Mouse (Mus musculus) midbrain, embryonic 11.5 days (tissue): ENCODE measurements around the gene Gm20715. TPM values are rescaled to one million over a fixed set of nuclear protein-coding genes. Genes with fewer than 3 reads are reported as not detected.
"Not testable (repeated sequence)": the region's sequence is repeated elsewhere in the genome, so short reads cannot be mapped to it uniquely, and the experiment has no call there.

ENCODE experiments used
- ATAC-seq: fragments of 200-750 bp; cut with Nextera tagmentation; 2 replicates; pipeline ENCODE4 v1.8.0; 2017; ENCODE audit warnings: moderate TSS enrichment, moderate library complexity; ENCODE audit not compliant: low FRiP score
- DNase-seq: peaks from one replicate; pipeline ENCODE4 v3.0.0; 2015; ENCODE audit warnings: low spot score; ENCODE audit errors: missing footprints
- H3K27ac ChIP-seq: fragments of 300-500 bp; sonication (generic); 2 replicates; pipeline ENCODE4 v1.5.1; 2014; ENCODE audit warnings: low read depth, low read length
- H3K27me3 ChIP-seq: fragments of 300-500 bp; sonication (generic); 2 replicates; pipeline ENCODE4 v1.6.1; 2014; ENCODE audit warnings: mild to moderate bottlenecking, low read length, moderate library complexity, mixed read lengths; ENCODE audit not compliant: control insufficient read depth, insufficient read depth
- H3K36me3 ChIP-seq: fragments of 300-500 bp; sonication (generic); 2 replicates; pipeline ENCODE4 v1.6.1; 2014; ENCODE audit warnings: mild to moderate bottlenecking, low read length, moderate library complexity, mixed read lengths; ENCODE audit not compliant: control insufficient read depth, insufficient read depth
- H3K4me1 ChIP-seq: fragments of 300-500 bp; sonication (generic); 2 replicates; pipeline ENCODE4 v1.6.1; 2014; ENCODE audit warnings: low read length; ENCODE audit not compliant: control insufficient read depth, insufficient read depth
- H3K4me2 ChIP-seq: fragments of 300-500 bp; sonication (generic); 2 replicates; pipeline ENCODE4 v1.6.1; 2014; ENCODE audit warnings: mild to moderate bottlenecking, moderate library complexity
- H3K4me3 ChIP-seq: fragments of 300-500 bp; sonication (generic); 2 replicates; pipeline ENCODE4 v1.5.1; 2014; ENCODE audit warnings: low read depth, low read length
- H3K9ac ChIP-seq: fragments of 300-500 bp; sonication (generic); 2 replicates; pipeline ENCODE4 v1.6.1; 2014; ENCODE audit warnings: low read length
- H3K9me3 ChIP-seq: fragments of 300-500 bp; sonication (generic); 2 replicates; pipeline ENCODE4 v1.6.1; 2016; ENCODE audit warnings: low read length; ENCODE audit not compliant: control insufficient read depth
- WGBS: fragments of 180-500 bp; shearing (Covaris S2); extraction: QIAGEN DNeasy Blood & Tissue Kit; methylation state at CpG from one replicate; pipeline ENCODE4 v1.1.7; 2014; 5-methylcytosine and 5-hydroxymethylcytosine counted together
- polyA plus RNA-seq: library from polyadenylated mRNA; unstranded; fragments of >200 nt; fragmentation: Nextera tagmentation; extraction: Ambion mirVana; gene quantifications from 2 replicates; pipeline ENCODE4 v1.2.1, GENCODE M21; 2014

The Gm20715 gene
- polyA plus RNA-seq = not detected in 2 replicates

DNA sequence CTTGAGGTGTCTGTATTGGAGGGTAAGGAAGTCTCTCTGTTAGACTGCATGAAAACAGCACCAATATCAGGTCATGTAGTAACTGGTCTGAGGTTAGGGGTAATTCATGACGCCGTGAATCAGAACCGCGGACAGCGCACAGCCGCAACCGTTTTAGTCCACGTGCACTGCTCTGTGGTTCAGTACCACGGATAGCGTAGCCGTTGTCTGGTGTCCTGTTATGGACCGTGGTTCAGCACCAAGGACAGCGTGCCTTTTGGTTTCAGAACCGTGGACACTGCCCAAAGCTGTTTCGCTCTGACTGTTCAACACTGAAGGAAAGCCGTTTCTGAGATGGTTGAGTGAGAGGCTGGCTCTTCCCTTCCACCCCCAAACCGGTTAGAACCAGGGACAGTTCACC is at the start of gene Gm20715:
Gene Gm20715 (plus strand): TSS at position 235 of the 400 bp plus-strand sequence.
- no peaks in the 10 kb centered on the region for H3K4me1 ChIP-seq

DNA sequence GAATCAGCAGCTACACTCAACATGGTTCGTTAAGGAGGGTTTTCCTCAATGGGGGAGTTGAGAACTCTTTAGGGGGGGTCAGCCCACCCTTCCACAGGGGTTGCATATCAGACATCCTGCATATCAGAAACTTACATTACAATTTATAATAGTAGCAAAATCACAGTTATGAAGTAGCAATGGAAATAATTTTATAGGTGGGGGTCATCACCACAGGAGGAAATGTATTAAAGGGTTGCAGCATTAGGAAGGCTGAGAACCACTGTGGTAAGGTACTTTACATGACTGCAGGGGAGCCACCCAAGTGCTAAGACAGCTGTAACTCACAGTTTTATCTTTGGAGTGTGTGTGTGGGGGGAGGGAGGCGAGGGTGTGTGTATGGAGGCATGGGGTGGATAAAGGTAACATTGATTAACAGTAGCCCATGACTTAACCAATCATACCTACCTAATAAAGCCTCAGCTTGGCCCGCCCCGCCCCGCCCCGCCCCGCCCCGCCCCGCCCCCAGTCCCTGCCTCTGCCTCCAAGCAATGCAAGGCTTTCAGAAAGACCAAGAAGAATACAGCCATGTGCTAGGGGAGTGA is 49.5 kb upstream of the Gm20715 start:
- no peak overlapping the region for H3K4me2 ChIP-seq
- no peaks in the 10 kb centered on the region for H3K36me3 ChIP-seq
- no peak for DNase-seq
- H3K9me3 ChIP-seq = no peaks in the 10 kb centered on the region
- no peak overlapping the region for H3K4me3 ChIP-seq
- 12% methylated on average over 9 of the region's 9 CpGs for WGBS
- peaks cover 4% of the 10 kb centered on the region; the same call in 1 of the 2 replicates for H3K4me1 ChIP-seq
- no peak overlapping the region for H3K27ac ChIP-seq
- no peaks in the 10 kb centered on the region for H3K27me3 ChIP-seq
- no peak overlapping the region for H3K9ac ChIP-seq
- ATAC-seq = no peak

More for the DNA sequence above, at the start of gene Gm20715:
- H3K27me3 ChIP-seq = no peaks in the 10 kb centered on the region
- WGBS = under 1% methylated on average over 17 of the region's 17 CpGs
- H3K9me3 ChIP-seq = no peaks in the 10 kb centered on the region; the same call in 1 of the 2 replicates
- H3K4me3 ChIP-seq = no peak within 1 kb of the TSS
- H3K27ac ChIP-seq = no peak within 1 kb of the TSS
- ATAC-seq = peak; percentile 89
- no peaks in the 10 kb centered on the region for H3K36me3 ChIP-seq
- H3K9ac ChIP-seq = no peak within 1 kb of the TSS
- H3K4me2 ChIP-seq = no peak within 1 kb of the TSS
- peak; percentile 96 for DNase-seq

GRCm38 (mm10) chr7:6361756-6362155 is 48.3 kb upstream of the Gm20715 start:
- Histone ChIP-seq H3K9me3 (no peaks in the 10 kb centered on the region), H3K4me2 (peak overlapping the region; percentile 52), H3K27me3 (no peaks in the 10 kb centered on the region), H3K9ac (peak overlapping the region; percentile 53), H3K4me3 (peak overlapping the region; percentile 26), H3K36me3 (no peaks in the 10 kb centered on the region), H3K27ac (peak overlapping the region; percentile 82), H3K4me1 (peaks cover 4% of the 10 kb centered on the region; the same call in 1 of the 2 replicates)
- ATAC-seq = no peak
- 27% methylated on average over 7 of the region's 7 CpGs for WGBS
- DNase-seq = no peak

DNA sequence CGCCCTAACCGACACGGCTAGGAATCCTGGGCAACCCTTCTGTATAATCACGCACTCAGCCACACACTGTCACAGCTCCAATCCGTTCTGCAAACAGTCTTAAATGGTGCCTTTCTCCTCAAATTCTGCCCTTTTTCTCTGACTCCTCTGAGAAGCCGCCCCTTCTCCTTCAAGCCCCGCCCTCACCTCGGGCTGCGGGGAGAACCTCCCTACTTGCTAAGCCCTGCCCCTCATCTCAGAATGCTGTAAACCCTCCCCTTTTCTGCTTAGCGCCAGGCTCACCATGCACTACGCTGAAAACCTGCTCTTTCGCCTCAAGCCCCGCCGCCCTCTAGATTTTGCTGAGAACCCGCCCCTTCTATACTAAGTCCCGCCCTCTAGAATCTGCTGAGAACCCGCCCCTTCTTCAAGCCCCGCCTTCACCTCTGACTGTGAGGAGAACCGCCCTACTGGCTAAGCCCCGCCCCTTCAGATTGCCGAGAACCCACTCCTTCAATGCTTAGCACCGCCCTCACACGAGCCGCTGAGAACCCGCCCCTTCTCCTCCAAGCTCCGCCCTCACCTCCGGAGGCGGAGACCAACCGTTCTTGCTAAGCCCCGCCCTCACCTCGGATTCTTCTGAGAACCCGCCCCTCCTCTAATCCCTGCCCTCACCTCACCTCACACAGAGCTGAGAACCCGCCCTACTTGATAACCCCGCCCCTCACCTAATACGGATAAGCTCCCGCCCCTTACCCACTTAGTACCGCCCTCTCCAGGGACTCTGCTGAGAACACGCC is 47.6 kb upstream of the Gm20715 start:
- 1% methylated on average over 38 of the region's 38 CpGs for WGBS
- DNase-seq = peak; percentile 100
- H3K27me3 ChIP-seq = no peaks in the 10 kb centered on the region
- peak overlapping the region; percentile 53 for H3K9ac ChIP-seq
- H3K27ac ChIP-seq = peak overlapping the region; percentile 82
- H3K36me3 ChIP-seq = no peaks in the 10 kb centered on the region
- peaks cover 4% of the 10 kb centered on the region; the same call in 1 of the 2 replicates for H3K4me1 ChIP-seq
- peak overlapping the region; percentile 52 for H3K4me2 ChIP-seq
- peak overlapping the region; percentile 26 for H3K4me3 ChIP-seq
- peak; percentile 94 for ATAC-seq
- no peaks in the 10 kb centered on the region for H3K9me3 ChIP-seq

GRCm38 (mm10) chr7:6363047-6363488 is 47.0 kb upstream of the Gm20715 start, which contains the start of gene Zfp78:
Gene Zfp78, plus strand, starts transcription at chr7:6363280.
- no peaks in the 10 kb centered on the region for H3K27me3 ChIP-seq
- peaks cover 4% of the 10 kb centered on the region; the same call in 1 of the 2 replicates for H3K4me1 ChIP-seq
- DNase-seq = peak; percentile 99
- H3K27ac ChIP-seq = peak within 1 kb of the TSS; percentile 82
- H3K9ac ChIP-seq = peak within 1 kb of the TSS; percentile 53
- no peaks in the 10 kb centered on the region for H3K9me3 ChIP-seq
- under 1% methylated on average over 23 of the region's 23 CpGs for WGBS
- peak; percentile 82 for ATAC-seq
- no peaks in the 10 kb centered on the region for H3K36me3 ChIP-seq
- H3K4me3 ChIP-seq = peak within 1 kb of the TSS; percentile 26
- H3K4me2 ChIP-seq = peak within 1 kb of the TSS; percentile 52

- no peaks in the 10 kb centered on the region for H3K9me3 ChIP-seq
- H3K4me1 ChIP-seq = peaks cover 4% of the 10 kb centered on the region; the same call in 1 of the 2 replicates
- ATAC-seq = no peak
- H3K27me3 ChIP-seq = no peaks in the 10 kb centered on the region
- DNase-seq = no peak
- H3K36me3 ChIP-seq = no peaks in the 10 kb centered on the region
- 47% methylated on average over 1 of the region's 1 CpGs for WGBS
- H3K27ac ChIP-seq = no peak overlapping the region
- H3K4me3 ChIP-seq = no peak overlapping the region
- H3K4me2 ChIP-seq = no peak overlapping the region
- H3K9ac ChIP-seq = no peak overlapping the region
These were observed 45.3 kb upstream of the Gm20715 start for GRCm38 (mm10) chr7:6364761-6365160.

GRCm38 (mm10) chr7:6367185-6367584 is 42.9 kb upstream of the Gm20715 start:
- no peak for ATAC-seq

GRCm38 (mm10) chr7:6368146-6368545 is 41.9 kb upstream of the Gm20715 start:
- WGBS = 80% methylated on average over 5 of the region's 5 CpGs
- not testable (repeated sequence) for H3K36me3 ChIP-seq, H3K4me2 ChIP-seq, ATAC-seq, H3K9ac ChIP-seq, H3K4me1 ChIP-seq, H3K27ac ChIP-seq, H3K9me3 ChIP-seq, DNase-seq, H3K4me3 ChIP-seq, H3K27me3 ChIP-seq

More at GRCm38 (mm10) chr7:6367185-6367584, 42.9 kb upstream of the Gm20715 start:
- no peaks in the 10 kb centered on the region for H3K9me3 ChIP-seq
- H3K27me3 ChIP-seq = no peaks in the 10 kb centered on the region
- no peak for DNase-seq
- no peak overlapping the region for H3K4me2 ChIP-seq
- H3K4me1 ChIP-seq = peaks cover 3% of the 10 kb centered on the region; the same call in 1 of the 2 replicates
- H3K4me3 ChIP-seq = no peak overlapping the region
- H3K27ac ChIP-seq = no peak overlapping the region
- H3K9ac ChIP-seq = no peak overlapping the region
- 89% methylated on average over 5 of the region's 5 CpGs for WGBS
- H3K36me3 ChIP-seq = no peaks in the 10 kb centered on the region

DNA sequence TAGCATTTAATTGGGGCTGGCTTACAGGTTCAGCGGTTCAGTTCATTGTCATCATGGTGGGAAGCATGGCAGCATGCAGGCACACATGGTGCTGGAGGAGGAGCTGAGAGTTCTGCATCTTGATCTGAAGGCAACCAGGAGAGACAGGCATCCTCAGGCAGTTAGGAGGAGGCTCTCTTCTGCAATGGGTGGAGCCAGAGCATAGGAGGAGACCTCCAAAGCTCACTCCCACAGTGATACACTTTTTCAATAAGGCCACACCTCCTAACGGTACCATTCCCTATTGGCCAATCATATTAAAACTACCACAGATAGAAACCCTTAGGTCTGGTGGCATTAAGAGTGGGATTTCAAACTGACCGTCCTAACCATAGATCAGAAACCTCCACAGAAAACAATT is 40.6 kb upstream of the Gm20715 start:
- Histone ChIP-seq H3K4me2 (no peak overlapping the region), H3K36me3 (no peaks in the 10 kb centered on the region), H3K27me3 (no peaks in the 10 kb centered on the region), H3K4me3 (no peak overlapping the region), H3K4me1 (no peaks in the 10 kb centered on the region), H3K27ac (no peak overlapping the region), H3K9ac (no peak overlapping the region), H3K9me3 (no peaks in the 10 kb centered on the region)
- WGBS = 86% methylated on average over 3 of the region's 3 CpGs
- ATAC-seq (no peak), DNase-seq (no peak)
